Mouse (Mus musculus) cerebellum, adult 11 months (tissue): ENCODE data around the gene Syt6.
"Not testable (repeated sequence)": the region's sequence is repeated elsewhere in the genome, so short reads cannot be mapped to it uniquely, and the experiment has no call there.

Source experiments
- DNase-seq: peaks from one replicate; pipeline ENCODE4 v3.0.0; 2022

Syt6 gene

DNA sequence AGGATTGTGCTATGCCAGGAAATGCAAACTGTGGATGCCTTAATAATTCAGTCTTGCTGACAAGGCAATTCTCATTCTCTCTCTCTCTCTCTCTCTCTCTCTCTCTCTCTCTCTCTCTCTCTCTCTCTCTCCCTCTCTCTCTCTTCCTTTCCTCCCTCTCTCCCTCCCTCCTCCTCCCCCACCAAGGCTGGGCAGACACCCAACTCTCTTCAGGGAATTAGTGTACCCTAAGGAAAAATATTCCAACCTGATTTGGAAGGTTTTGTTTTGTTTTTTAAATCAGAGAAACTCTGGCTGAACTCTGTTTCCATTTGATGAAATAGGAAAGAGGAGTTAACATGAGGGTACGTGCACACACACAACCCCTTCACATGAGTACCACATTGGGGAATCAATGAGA lies 26.5 kb downstream of the Syt6 start:
- no peak for DNase-seq

DNA sequence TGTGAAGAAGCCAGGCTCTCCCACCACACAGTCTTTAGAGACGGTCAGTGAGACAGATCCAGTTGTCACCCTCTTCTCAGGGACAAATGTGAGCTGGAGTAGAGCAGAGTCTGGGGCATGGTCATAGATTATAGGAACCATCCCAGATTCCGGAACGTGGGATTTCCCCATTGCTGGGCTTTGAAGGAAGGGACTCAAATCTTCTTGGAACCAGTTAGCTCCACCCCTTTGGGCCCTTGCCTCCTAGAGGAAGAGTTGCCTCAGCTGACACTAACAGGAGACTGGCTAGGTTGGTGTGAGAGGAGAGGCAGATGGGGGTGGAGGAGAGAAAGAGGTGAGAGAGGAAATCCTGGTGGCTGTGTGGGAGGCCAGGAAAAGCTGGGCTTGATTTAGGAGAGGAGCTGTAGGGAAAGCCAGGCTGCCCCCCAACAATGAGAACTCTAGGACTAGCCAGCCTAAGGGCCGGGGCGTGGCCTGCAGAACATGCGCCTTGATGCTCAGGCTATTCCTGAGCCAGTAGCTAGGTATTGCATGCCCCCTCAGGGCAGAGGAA lies 31.1 kb downstream of the Syt6 start:
- DNase-seq = no peak

DNA sequence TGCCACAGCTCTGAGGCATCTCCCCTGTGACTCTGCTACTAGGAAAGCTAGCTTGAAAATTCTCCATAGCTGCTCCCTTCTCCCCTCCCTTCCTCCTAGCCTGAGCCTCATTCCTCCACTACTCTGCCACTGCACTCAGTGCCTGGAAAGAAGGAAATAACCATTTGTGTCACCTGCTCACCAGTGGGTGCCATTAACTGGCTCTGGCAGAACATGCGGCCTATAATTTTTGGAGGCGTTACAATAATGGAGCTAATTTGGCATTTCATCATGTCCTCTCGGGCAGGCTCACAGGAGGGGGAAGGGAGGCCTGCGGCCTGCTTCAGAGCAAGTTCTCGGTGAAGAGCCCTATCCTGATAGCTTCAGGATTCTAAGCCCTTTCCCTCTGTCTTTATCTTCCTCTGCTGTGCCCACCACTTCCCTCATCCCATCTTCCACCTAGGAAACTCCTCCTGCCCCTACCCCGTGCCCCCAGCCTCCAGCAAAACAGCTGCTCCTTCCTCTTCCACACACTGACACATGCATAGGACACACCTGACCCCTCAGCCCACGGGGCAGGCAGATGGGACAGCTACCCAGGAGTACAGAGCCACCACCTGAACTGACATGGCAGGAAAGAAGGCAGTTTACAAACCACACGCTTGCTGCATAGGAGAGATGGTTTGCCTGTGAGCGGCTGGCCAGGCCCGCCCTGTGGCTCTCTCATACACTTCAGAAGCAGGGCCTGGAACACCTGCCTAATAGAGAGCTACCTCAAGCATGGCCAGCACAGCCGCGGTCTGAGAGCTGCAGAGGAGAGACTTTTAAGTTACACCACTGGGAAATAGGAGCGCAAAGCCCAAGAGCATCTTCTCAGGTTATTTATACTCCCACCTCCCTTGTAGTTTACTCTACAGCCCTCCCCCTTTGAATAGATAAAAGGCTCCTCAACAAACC lies 31.9 kb downstream of the Syt6 start:
- DNase-seq = peak; percentile 58

DNA sequence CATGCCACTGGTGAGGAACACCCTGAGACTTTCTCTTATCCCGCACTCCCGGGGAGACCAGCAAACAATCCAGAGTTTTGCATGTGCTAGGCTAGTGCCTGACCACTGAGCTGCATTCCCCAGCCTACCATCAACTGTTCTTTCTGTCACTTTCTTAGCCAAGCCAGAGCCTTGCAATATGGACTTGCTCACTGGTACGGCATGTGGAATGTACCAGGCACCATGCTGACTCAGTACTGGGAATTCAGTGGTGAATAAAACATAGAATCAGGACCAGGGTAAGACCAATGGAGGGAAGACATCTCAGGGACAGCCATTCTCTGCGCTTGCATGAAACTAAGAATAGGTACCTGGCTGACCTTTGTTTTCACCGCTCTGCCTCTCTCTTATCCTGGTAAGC lies 35.2 kb downstream of the Syt6 start:
- DNase-seq = no peak

DNA sequence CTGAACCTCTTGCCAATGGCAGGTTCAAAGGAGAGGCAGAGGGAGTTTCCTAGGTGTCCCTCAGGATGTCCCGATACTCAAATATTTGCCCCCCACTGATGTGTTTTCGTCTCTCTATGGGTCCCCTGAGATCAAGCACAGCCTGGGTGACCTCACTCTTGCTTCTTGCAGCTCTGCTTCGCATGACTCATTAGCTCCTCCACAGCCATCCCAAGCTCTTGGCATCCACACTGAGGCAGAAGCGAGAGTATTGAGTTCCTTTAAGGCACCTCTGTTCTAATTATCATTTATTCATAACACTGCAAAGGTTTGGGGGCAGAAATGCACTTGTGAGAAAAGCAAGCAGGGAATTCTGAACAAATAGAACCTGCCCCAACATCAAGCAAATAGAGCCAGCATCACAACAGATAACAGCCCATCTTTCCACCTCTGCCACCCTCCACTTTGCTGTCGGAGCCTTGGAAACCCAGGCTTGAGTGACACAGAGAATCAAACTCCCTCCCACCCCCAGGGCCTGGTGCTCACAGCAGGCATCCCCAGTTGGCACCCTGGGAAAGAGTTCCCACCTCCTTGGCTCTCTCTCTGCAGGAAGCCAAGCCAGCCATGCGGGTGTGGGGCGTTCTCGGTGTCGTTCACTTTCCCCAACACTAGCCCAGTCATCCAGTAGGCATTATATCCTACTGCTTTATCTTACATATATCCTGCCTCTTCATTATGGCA lies 37.8 kb downstream of the Syt6 start:
- no peak for DNase-seq

DNA sequence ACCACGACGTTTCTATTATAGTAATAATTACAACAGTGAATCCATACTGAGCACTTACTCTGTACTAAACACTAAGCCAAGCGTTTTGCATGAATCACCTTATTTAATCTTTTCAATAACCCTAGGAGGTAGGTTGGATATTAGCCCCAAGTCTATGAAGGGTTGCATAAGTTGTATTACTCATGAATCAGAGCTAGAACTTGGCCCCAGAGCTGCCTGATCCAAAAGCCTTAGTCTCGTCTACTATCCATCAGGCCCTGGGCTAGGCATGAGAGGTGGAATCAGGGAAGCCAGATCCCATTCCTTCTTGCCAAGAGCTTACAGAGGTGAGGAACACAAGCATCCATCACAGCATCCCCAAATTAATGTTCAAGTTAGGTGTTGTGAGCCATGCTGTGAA lies 40.6 kb downstream of the Syt6 start:
- no peak for DNase-seq

DNA sequence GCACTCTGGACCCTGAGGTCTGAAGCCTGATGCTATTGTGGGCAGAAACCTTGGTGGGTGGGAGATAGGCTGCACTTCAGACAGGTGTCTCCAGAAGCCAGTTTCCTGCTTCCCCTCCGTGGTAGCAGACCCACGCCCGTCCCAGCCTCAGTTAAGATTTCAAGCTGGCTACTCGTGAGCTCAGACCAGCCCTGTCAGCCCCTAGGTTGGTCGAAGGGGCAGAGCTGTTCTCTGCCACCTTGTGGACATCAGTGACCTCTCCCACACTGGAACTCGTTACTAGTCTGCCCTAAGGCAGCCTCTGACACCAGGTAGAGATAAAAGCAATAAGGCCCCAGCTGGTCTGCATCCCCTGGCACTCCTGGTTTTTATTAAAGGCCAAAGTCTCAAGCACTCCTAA lies 42.0 kb downstream of the Syt6 start:
- DNase-seq = no peak

DNA sequence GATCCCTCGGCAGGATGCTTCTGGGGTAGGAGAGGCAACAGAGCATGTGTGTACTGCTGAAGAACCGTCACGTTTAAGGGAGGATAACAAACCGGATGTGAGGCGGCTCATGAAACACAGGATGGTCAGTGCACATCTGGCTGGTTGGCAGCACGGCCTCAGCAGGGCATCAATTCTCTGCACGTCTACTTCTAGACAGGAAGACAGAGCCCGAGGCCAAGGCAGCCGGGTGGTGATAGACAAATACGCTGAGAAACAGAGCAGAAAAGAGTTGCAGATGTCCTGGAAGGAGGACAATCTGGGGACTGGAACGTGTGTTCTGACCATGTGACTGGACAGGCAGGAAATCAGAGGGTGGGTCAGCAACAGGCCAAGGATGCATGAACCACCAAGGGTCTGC lies 45.1 kb downstream of the Syt6 start:
- DNase-seq = no peak

DNA sequence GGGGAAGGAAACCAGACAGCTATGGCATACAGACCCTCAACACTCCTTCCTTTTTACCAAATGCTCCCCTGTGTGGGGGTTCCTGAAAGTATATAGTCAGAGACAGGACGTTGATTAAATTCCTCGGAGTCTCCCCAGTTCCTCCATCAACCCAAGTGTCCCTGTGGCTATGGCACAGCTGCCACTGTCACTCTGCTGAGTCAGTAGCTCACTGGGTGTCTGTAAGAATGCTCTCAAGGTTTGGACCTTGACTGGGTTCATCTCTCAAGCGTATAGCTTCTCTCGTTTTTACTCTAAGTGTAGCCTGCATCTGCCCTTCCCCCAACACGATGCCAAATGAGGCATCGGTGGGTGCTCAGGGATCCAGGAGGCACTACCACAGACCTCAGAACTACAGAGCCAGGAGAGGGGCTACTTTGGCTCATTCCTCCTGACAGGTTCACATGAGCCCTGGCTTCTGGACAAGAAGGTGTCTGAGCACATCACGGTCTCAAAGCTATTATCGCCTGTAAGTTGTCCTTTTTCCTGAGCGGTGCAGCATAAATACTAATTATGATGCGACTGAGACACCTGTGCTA lies 49.0 kb downstream of the Syt6 start:
- DNase-seq = peak; percentile 24

DNA sequence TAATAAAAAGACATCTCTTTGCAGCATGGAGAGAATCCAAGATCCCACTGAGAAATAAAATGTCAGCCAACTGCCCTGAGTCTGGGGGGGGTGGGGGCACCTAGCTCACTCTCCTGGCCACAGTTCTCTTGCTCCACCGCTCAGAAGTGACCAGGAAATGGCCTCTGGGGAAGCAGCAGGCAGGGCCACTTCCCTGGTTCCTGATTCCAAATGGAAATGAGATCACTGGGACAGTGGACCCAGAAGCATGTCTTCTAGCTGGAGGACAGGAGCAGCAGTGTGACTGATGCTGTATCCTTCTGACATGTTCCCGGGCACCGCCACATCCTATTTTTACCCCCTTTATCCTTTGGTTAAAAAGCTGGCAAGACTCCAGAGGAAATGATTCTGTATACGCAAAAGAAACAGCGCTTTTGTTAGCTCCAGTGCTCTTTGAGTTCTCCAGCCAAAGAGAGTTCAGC lies 49.6 kb downstream of the Syt6 start:
- peak; percentile 58 for DNase-seq

DNA sequence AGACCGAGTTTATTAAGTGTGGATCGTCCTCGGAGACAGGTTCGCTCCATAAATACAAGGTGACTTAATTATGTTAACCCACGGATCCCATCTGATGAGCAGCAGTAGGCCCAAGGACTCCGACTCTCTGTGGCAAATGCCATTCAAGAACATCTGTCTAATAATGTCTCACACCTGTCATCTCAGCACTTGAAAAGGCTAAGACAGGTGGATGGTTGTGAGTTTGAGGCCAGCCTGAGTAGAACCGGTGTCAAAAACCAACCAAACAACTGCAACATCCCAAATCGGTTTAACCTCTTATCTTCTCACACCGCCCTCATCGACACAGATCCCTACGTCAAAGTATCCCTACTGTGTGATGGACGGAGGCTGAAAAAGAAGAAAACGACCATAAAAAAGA lies 50.1 kb downstream of the Syt6 start:
- no peak for DNase-seq

DNA sequence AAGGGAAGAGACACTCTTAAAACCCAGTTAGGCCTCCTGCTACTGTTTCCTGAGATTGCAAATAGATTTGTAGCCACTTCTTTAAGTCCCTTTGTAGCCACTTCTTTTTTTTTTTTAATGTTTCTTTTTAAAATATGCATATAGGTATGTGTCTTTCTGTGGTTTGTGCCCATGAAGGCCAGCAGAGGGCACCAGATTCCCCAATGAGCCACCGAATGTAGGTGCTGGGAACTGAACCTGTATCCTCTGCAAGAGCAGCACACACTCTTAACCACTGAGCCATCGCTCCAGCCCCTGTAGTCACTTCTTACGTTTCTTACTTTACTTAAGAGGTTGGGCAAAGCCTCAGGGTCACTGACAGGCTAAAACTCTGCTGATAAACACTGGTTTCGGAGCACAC lies 51.5 kb downstream of the Syt6 start:
- no peak for DNase-seq

DNA sequence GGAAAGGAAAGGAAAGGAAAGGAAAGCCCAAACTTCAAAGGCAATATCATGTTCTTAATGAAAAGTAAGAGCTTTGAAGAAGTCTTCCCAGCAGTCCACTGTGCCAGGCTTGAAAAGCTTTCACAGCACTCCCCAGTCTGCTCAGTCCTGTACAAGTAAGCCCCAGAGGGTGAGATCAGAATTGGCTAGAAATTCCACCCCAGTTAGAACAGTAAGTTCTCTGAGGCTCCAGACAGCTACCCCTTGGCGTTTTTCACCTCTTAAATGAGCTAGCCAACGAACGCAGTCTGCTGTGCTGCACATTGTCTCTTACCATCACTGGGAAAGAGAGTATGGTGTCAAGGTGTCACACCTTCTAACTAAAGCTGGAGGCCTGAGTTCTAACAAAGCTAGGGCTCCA lies 52.6 kb downstream of the Syt6 start:
- DNase-seq = no peak

DNA sequence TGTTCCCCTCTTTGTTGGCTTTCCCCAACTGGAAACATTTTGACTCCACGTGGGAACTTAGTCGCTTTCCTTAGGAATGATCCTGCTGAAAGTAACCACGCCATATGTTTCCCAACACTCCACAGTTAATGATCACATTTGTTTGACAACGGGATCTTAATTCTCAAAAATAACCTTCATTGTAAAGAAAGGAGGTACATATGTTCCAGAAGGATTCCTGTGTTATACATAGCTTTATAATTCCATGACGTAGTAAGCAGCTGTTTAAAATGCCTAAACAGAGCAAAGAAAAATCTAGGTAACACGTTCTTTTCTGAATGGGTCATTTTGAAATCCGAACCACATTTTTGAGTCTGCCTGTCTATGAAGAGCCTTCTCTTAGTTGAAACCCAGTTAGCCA lies 58.1 kb downstream of the Syt6 start:
- no peak for DNase-seq

DNA sequence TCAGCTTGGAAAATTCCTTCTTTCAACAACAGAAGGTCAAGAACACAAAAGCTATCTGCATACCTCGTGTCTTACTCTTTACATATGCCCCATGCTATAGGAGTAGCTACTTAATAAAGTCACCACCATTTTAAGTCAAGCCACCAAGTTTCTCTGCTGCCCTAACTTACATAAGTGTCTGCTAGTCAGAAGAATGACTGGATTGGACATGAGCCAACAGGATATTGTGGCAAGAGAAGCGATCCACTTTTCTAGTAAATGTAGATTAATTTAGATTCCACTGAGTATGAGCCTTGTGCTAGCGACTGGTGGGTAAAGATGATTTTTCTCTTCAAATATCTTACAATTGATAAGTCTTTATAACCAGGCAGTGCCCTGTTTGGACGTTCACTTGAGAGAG lies 58.8 kb downstream of the Syt6 start:
- DNase-seq = no peak

DNA sequence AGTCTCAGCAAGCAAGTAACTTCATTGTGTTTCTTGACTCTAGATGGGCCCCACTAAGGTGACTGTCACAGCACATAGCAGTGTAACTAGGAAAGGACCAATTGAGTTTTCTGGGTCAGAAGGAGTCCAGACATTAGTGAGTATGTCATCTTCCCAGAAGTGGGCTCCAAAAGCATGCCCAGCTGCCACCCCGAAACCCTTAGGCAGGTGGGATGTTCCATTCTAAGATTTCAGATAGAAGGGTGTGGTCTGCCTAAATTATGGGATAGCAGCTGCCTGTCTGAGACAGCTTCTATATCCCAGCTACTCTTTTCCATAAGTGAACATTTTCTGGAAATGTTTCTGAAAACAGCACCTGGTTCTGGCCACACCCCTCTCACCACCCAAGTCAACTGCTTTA lies 59.2 kb downstream of the Syt6 start:
- no peak for DNase-seq

DNA sequence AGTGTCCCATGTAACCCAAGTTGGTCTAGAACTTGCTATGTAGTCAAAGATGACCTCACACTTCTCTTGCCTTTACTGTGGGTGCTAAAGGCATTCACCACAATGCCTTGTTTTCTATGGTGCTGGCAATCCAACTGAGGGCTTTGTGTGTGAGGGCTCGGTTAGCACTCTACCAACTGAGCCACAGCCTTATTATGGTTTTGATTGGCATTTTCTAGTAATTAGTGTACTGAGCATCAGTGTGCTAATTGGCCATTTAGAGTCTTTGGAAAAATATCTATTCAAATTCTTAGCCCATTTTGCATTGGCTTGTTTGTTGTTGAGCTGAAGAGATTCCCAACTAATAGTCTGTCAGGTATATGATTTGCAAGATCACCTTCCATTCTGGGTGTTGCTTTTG lies 62.6 kb downstream of the Syt6 start:
- DNase-seq = no peak

DNA sequence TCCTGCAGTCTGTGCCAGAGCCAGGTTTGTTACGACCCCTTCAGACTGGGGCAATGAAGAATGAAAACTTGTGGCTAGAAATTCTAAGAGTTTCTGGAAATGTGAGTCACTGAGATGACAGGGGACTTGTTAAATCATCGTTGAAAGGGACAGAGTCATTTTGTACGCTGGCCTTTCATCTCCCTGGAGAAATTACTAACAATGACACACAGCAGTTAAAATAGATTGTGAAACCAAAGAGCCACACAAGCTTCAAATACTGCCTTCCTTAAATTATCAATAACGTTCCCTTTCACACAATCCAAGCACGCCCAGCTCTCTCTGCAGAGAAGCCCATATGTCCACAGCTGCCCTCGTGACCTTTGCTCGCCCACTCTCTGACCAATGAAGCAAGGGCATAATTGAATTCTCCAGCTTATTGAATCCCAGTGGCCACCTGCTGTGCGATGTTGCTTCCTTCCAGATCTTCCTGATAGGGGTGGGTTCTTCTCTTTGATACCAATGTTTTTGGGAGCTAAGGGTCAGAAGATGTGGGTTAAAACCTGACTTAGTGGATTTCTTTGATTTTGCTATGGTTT lies 65.3 kb downstream of the Syt6 start:
- no peak for DNase-seq

DNA sequence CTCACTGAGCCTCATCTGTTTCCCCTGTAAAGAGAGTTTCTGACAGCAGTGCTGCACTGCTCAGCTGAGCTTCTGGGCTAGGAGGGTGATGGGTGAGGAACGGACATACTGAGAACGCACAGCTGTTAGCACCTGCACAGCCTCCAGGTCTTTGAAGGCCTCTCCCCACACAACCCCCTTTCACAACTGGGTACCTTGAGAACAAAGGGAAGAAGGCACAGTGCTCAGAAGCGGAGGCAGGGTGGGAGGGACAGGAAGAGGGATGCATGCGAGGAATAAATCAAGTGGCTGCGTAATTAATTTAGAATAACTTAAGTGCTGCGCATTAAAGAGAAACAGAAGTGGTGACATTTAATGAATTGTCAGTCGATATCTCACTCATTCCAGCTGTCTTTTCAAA lies 66.3 kb downstream of the Syt6 start:
- no peak for DNase-seq

DNA sequence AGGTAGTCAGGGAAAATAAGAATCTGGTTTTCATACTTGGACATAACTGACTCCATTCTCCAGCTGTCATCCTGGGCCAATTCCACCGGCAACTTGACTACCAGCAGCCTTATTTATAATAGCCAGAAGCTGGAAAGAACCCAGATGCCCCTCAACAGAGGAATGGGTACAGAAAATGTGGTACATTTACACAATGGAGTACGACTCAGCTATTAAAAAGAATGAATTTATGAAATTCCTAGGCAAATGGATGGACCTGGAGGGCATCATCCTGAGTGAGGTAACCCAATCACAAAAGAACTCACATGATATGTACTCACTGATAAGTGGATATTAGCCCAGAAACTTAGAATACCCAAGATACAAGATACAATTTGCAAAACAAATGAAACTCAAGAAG lies 70.9 kb downstream of the Syt6 start, which contains the start of gene Atg4a-ps:
TSS of gene Atg4a-ps (minus strand) at position 101 of the 400 bp plus-strand sequence.
- not testable (repeated sequence) for DNase-seq

DNA sequence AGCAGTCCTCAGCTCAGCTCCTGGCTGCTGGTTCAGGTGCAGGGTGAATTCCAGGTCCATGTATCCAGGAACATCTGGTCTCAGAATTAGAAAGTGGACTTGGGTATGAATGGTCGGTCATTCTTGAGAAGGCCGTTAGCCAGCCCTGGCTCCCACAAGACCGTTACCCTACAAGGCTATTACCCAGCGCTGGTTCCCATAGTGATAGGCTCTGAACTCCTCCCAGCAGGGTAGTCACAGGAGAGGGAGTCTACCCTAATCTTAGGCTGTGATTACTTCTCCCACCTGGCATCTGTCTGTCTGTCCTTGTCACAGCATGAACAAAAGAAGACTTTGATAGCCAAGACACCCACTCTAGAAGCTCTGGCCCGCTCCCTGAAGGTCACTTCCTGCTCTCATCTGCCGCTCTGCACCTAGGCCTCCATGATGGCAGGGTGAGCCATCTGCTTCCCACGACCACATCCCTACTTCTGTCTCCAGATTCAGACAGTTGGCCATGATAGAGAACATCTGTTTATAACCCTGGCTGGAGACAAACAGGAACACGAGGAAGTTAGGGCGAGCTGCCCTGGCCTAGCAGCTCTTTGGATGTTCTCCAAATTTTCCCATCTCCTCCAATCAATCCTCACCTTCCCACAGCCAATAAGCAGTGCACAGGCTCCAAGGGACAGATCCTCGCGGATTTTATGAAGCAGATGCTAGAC lies 72.3 kb downstream of the Syt6 start:
- DNase-seq = no peak

DNA sequence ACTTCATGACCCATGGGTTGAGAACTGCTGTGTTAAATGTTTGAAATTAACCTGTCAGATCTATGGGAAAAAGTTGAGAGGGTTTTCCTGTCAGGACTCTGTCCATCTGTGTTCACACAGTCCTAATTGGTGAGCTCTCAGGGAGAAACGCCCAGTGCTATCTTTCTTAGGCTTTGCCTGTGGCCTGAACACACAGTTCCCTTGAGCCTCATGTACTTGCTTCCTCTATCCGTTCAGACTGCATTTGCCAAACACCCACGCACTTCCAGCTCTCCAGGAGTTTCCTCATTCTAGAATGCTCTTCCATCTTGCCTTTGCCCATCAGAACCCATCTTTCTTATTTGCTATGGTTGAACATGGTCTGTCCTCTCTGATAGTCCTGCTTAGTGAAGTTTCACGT lies 73.5 kb downstream of the Syt6 start:
- no peak for DNase-seq
